Mouse (Mus musculus): ENCODE measurements around the gene Fam98a. TPM values are rescaled to one million over a fixed set of nuclear protein-coding genes. Genes with fewer than 3 reads are reported as not detected.

Fam98a gene
- polyA plus RNA-seq, 1 experiment from 2014 or later: 10.7 TPM

DNA sequence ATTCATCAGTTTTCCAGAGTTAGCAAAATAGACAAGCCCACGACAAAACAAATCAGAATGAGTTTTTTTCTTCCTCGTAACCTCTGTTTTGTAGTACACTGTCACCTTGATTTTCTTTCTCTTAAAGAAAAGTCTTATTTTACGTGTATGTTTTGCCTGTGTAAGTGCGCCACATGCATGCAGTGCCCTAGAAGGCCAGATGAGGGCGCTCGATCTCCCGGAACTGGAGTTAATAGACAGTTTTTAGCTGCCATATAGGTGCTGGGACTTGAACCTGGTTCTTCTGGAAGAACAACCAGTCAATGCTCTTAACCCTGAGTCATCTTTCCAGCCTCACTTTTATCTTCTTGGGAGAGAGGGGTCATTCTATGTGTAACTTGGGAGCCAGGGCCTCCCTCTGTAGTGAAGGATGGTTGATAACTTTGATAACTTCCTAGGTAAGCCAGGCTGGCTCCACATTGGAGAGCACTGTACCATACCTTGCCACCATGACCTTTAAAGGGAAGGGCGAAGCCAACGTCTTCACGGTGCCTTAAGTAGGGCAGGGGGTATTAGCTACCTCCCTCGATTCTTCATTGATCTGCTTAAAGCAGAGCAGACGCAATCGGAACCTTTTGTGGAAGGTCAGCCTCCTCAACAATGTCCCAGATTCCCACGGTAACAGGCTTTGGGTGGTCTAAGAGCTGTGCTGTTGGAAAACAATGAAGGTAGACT, 22.4 kb downstream of the Fam98a start:
- WGBS (ENCODE audit: insufficient replicate concordance): 76% methylated on average over 14 of the region's 14 CpGs
- no peak overlapping the region for H3K27ac ChIP-seq (ENCODE audit: low read length)
- no peak for ATAC-seq (ENCODE audit: low read depth)

GRCm38 (mm10) chr17:75526411-75526810, 25.3 kb downstream of the Fam98a start:
- no peaks in the 10 kb centered on the region for H3K36me3 ChIP-seq (ENCODE audit: control insufficient read depth, insufficient read depth)
- H3K27me3 ChIP-seq (ENCODE audit: control insufficient read depth, insufficient read depth, low read depth, low read length): no peaks in the 10 kb centered on the region
- WGBS (ENCODE audit: insufficient replicate concordance): 63% methylated on average over 1 of the region's 1 CpGs
- H3K9ac ChIP-seq (ENCODE audit: low read depth, low read length): no peak overlapping the region
- no peak overlapping the region for H3K4me3 ChIP-seq (ENCODE audit: low read depth, low read length)
- H3K4me2 ChIP-seq (ENCODE audit: low read depth, low read length): no peak overlapping the region
- no peaks in the 10 kb centered on the region for H3K9me3 ChIP-seq (replicated peaks; ENCODE audit: control insufficient read depth, low read length)
- no peak overlapping the region for H3K27ac ChIP-seq (ENCODE audit: low read length)
- ATAC-seq (ENCODE audit: low read depth): no peak
- H3K4me1 ChIP-seq (ENCODE audit: control insufficient read depth, low read depth, low read length): no peaks in the 10 kb centered on the region

More for the DNA sequence above, 22.4 kb downstream of the Fam98a start:
- H3K9me3 ChIP-seq (replicated peaks; ENCODE audit: control insufficient read depth, low read length): no peaks in the 10 kb centered on the region
- no peaks in the 10 kb centered on the region for H3K27me3 ChIP-seq (ENCODE audit: control insufficient read depth, insufficient read depth, low read depth, low read length)
- no peaks in the 10 kb centered on the region for H3K4me1 ChIP-seq (ENCODE audit: control insufficient read depth, low read depth, low read length)
- no peak overlapping the region for H3K4me2 ChIP-seq (ENCODE audit: low read depth, low read length)
- H3K9ac ChIP-seq (ENCODE audit: low read depth, low read length): no peak overlapping the region
- H3K4me3 ChIP-seq (ENCODE audit: low read depth, low read length): no peak overlapping the region
- H3K36me3 ChIP-seq (ENCODE audit: control insufficient read depth, insufficient read depth): no peaks in the 10 kb centered on the region

DNA sequence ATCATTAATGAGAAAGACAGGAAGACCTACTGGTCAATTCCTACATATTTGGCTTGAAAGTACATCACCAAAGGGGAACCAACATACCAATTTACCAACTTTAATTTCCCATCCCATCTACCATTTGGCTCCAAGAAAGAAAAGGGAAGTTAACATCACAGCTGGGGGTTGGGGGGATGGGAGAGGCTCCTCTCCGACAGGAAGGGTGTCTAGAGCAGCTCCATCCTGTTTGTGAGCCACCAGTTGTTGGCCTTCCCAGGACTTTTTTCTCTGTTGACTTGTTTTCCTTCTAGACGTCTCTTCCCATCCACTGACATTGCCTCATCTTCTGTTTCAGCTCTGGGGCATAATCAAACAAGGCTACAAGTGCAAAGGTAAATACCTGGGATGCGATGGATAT, 27.9 kb downstream of the Fam98a start:
- H3K4me1 ChIP-seq (ENCODE audit: control insufficient read depth, low read depth, low read length): no peaks in the 10 kb centered on the region
- no peak overlapping the region for H3K4me2 ChIP-seq (ENCODE audit: low read depth, low read length)
- H3K4me3 ChIP-seq (ENCODE audit: low read depth, low read length): no peak overlapping the region
- ATAC-seq (ENCODE audit: low read depth): no peak
- no peak overlapping the region for H3K27ac ChIP-seq (ENCODE audit: low read length)
- no peaks in the 10 kb centered on the region for H3K36me3 ChIP-seq (ENCODE audit: control insufficient read depth, insufficient read depth)
- no peak overlapping the region for H3K9ac ChIP-seq (ENCODE audit: low read depth, low read length)
- WGBS (ENCODE audit: insufficient replicate concordance): 29% methylated on average over 3 of the region's 3 CpGs
- H3K9me3 ChIP-seq (replicated peaks; ENCODE audit: control insufficient read depth, low read length): no peaks in the 10 kb centered on the region
- H3K27me3 ChIP-seq (ENCODE audit: control insufficient read depth, insufficient read depth, low read depth, low read length): no peaks in the 10 kb centered on the region

GRCm38 (mm10) chr17:75522347-75523065, 29.2 kb downstream of the Fam98a start:
- no peaks in the 10 kb centered on the region for H3K4me1 ChIP-seq (ENCODE audit: control insufficient read depth, low read depth, low read length)
- H3K4me2 ChIP-seq (ENCODE audit: low read depth, low read length): no peak overlapping the region
- H3K4me3 ChIP-seq (ENCODE audit: low read depth, low read length): no peak overlapping the region
- 27% methylated on average over 9 of the region's 9 CpGs for WGBS (ENCODE audit: insufficient replicate concordance)
- no peaks in the 10 kb centered on the region for H3K27me3 ChIP-seq (ENCODE audit: control insufficient read depth, insufficient read depth, low read depth, low read length)
- H3K36me3 ChIP-seq (ENCODE audit: control insufficient read depth, insufficient read depth): no peaks in the 10 kb centered on the region
- ATAC-seq (ENCODE audit: low read depth): no peak
- no peak overlapping the region for H3K9ac ChIP-seq (ENCODE audit: low read depth, low read length)
- H3K27ac ChIP-seq (ENCODE audit: low read length): no peak overlapping the region
- H3K9me3 ChIP-seq (replicated peaks; ENCODE audit: control insufficient read depth, low read length): no peaks in the 10 kb centered on the region

- Histone ChIP-seq H3K27ac (ENCODE audit: low read length) (no peak overlapping the region), H3K9ac (ENCODE audit: low read depth, low read length) (no peak overlapping the region), H3K4me2 (ENCODE audit: low read depth, low read length) (no peak overlapping the region), H3K9me3 (replicated peaks; ENCODE audit: control insufficient read depth, low read length) (no peaks in the 10 kb centered on the region), H3K4me1 (ENCODE audit: control insufficient read depth, low read depth, low read length) (no peaks in the 10 kb centered on the region), H3K36me3 (ENCODE audit: control insufficient read depth, insufficient read depth) (no peaks in the 10 kb centered on the region), H3K4me3 (ENCODE audit: low read depth, low read length) (no peak overlapping the region), H3K27me3 (ENCODE audit: control insufficient read depth, insufficient read depth, low read depth, low read length) (no peaks in the 10 kb centered on the region)
- 56% methylated on average over 6 of the region's 6 CpGs for WGBS (ENCODE audit: insufficient replicate concordance)
- no peak for ATAC-seq (ENCODE audit: low read depth)
Observed at GRCm38 (mm10) chr17:75521236-75521842, 30.4 kb downstream of the Fam98a start.

DNA sequence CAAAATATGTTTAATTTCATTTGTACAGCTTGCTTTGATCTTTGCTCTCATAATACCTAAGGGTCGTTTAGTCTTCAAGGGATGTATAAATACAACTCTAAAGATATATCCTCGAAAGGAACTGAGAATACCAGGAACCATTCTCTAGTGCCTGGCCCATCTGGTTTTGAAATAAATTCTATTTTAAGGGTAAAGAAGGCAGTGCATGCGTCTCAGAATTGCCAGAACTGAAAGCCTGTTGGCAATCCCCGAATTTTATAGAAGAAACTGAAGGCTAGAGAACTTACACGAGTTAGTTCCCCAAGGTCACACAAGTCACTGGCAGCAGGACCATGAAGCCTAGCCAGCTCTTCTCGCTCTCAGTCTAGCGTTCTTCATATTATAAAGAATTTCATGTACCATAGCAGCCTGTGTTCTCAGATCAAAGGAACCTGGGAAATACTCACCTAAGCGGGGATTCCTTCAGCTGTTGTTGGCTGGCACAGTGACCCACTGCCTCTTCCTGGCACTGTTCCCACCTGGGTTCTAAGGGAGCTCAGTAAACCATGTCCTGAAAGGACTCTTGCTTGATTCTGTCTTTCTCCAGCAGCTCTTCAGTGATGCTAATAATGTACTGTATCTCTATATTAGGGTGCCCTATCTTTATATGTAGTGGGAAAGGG, 32.4 kb downstream of the Fam98a start:
- Histone ChIP-seq H3K27me3 (ENCODE audit: control insufficient read depth, insufficient read depth, low read depth, low read length) (no peaks in the 10 kb centered on the region), H3K9ac (ENCODE audit: low read depth, low read length) (no peak overlapping the region), H3K36me3 (ENCODE audit: control insufficient read depth, insufficient read depth) (no peaks in the 10 kb centered on the region), H3K9me3 (replicated peaks; ENCODE audit: control insufficient read depth, low read length) (no peaks in the 10 kb centered on the region), H3K4me3 (ENCODE audit: low read depth, low read length) (no peak overlapping the region), H3K27ac (ENCODE audit: low read length) (no peak overlapping the region), H3K4me2 (ENCODE audit: low read depth, low read length) (no peak overlapping the region), H3K4me1 (ENCODE audit: control insufficient read depth, low read depth, low read length) (no peaks in the 10 kb centered on the region)
- WGBS (ENCODE audit: insufficient replicate concordance): 52% methylated on average over 8 of the region's 8 CpGs
- ATAC-seq (ENCODE audit: low read depth): no peak

DNA sequence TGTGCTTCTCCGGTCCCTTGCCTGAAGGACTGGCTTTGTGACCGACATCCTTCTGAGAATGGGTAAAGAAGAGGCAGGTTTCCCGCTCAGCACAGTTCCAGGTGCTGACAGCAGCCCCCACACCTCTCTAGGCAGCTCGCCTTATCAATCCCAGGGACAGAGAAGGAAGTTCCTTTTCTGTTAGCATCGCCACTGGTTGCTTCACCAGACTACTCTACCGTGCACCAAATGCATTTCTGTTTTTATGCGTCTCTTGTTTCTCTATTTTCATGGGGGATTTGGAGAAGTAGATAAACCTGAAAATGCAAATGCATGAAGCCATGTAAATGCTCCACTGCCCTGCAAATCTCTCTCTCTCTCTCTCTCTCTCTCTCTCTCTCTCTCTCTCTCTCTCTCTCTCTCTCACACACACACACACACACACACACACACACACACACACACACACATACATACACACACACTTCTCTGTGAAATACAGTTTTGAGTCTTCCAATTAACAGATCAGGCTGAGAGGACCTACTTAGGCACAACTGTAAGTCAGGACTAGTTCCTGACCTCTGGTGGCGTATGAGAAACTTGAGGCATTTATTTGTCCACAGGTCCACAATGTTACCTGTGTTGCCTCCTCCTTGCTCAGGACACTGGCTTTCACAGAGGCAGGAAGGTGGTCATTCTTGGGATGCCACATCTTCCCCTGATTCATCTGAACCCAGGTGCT, 33.4 kb downstream of the Fam98a start:
- no peaks in the 10 kb centered on the region for H3K27me3 ChIP-seq (ENCODE audit: control insufficient read depth, insufficient read depth, low read depth, low read length)
- ATAC-seq (ENCODE audit: low read depth): no peak
- no peaks in the 10 kb centered on the region for H3K36me3 ChIP-seq (ENCODE audit: control insufficient read depth, insufficient read depth)
- no peaks in the 10 kb centered on the region for H3K9me3 ChIP-seq (replicated peaks; ENCODE audit: control insufficient read depth, low read length)
- no peaks in the 10 kb centered on the region for H3K4me1 ChIP-seq (ENCODE audit: control insufficient read depth, low read depth, low read length)
- H3K27ac ChIP-seq (ENCODE audit: low read length): no peak overlapping the region
- H3K4me3 ChIP-seq (ENCODE audit: low read depth, low read length): no peak overlapping the region
- no peak overlapping the region for H3K9ac ChIP-seq (ENCODE audit: low read depth, low read length)
- no peak overlapping the region for H3K4me2 ChIP-seq (ENCODE audit: low read depth, low read length)
- 25% methylated on average over 8 of the region's 8 CpGs for WGBS (ENCODE audit: insufficient replicate concordance)

- H3K36me3 ChIP-seq (ENCODE audit: control insufficient read depth, insufficient read depth): no peaks in the 10 kb centered on the region
- no peak overlapping the region for H3K4me2 ChIP-seq (ENCODE audit: low read depth, low read length)
- H3K9me3 ChIP-seq (replicated peaks; ENCODE audit: control insufficient read depth, low read length): no peaks in the 10 kb centered on the region
- no peak overlapping the region for H3K9ac ChIP-seq (ENCODE audit: low read depth, low read length)
- no peak for ATAC-seq (ENCODE audit: low read depth)
- H3K27ac ChIP-seq (ENCODE audit: low read length): no peak overlapping the region
- H3K4me1 ChIP-seq (ENCODE audit: control insufficient read depth, low read depth, low read length): no peaks in the 10 kb centered on the region
- H3K4me3 ChIP-seq (ENCODE audit: low read depth, low read length): no peak overlapping the region
- 54% methylated on average over 4 of the region's 4 CpGs for WGBS (ENCODE audit: insufficient replicate concordance)
- no peaks in the 10 kb centered on the region for H3K27me3 ChIP-seq (ENCODE audit: control insufficient read depth, insufficient read depth, low read depth, low read length)
Observed at GRCm38 (mm10) chr17:75516591-75516990, 35.2 kb downstream of the Fam98a start.

Measured in liver, embryonic 16.5 days (tissue).